Mouse (Mus musculus) liver, embryonic 16.5 days (tissue): Measurements from ENCODE around the gene Gm15140. TPM values are rescaled to one million over a fixed set of nuclear protein-coding genes. Genes with fewer than 3 reads are reported as not detected.
"Not testable (repeated sequence)": the region's sequence is repeated elsewhere in the genome, so short reads cannot be mapped to it uniquely, and the experiment has no call there.

Experiments
- ATAC-seq: fragments of 200-750 bp; cut with Nextera tagmentation; 2 replicates; pipeline ENCODE4 v1.8.0; 2017; ENCODE audit warnings: low read depth, mild to moderate bottlenecking, moderate number of reproducible peaks, moderate library complexity
- H3K27ac ChIP-seq: fragments of 300-500 bp; sonication (generic); 2 replicates; pipeline ENCODE4 v1.5.1; 2014; ENCODE audit warnings: mild to moderate bottlenecking, low read length
- H3K27me3 ChIP-seq: fragments of 300-500 bp; sonication (generic); 2 replicates; pipeline ENCODE4 v1.6.1; 2014; ENCODE audit warnings: low read depth, low read length, mixed read lengths; ENCODE audit not compliant: control insufficient read depth, insufficient read depth
- H3K36me3 ChIP-seq: fragments of 300-500 bp; sonication (generic); 2 replicates; pipeline ENCODE4 v1.6.1; 2014; ENCODE audit warnings: mild to moderate bottlenecking; ENCODE audit not compliant: control insufficient read depth, insufficient read depth
- H3K4me1 ChIP-seq: fragments of 300-500 bp; sonication (generic); 2 replicates; pipeline ENCODE4 v1.6.1; 2014; ENCODE audit warnings: low read depth, low read length, mixed read lengths; ENCODE audit not compliant: control insufficient read depth
- H3K4me2 ChIP-seq: fragments of 300-500 bp; sonication (generic); 2 replicates; pipeline ENCODE4 v1.6.1; 2014; ENCODE audit warnings: low read depth, low read length, mixed read lengths
- H3K4me3 ChIP-seq: fragments of 300-500 bp; sonication (generic); 2 replicates; pipeline ENCODE4 v1.5.1; 2014; ENCODE audit warnings: low read depth, mild to moderate bottlenecking, low read length
- H3K9ac ChIP-seq: fragments of 300-500 bp; sonication (generic); 2 replicates; pipeline ENCODE4 v1.6.1; 2014; ENCODE audit warnings: low read depth, low read length
- H3K9me3 ChIP-seq: fragments of 300-500 bp; sonication (generic); replicated peaks from 2 replicates; pipeline ENCODE4 v1.6.1; 2016; ENCODE audit warnings: low read length; ENCODE audit not compliant: control insufficient read depth
- WGBS: fragments of 180-500 bp; shearing (Covaris S2); extraction: QIAGEN DNeasy Blood & Tissue Kit; methylation state at CpG from one replicate; pipeline ENCODE4 v1.1.7; 2014; ENCODE audit not compliant: insufficient replicate concordance; 5-methylcytosine and 5-hydroxymethylcytosine counted together
- polyA plus RNA-seq: library from polyadenylated mRNA; unstranded; fragments of >200 nt; fragmentation: Nextera tagmentation; extraction: Ambion mirVana; gene quantifications from 2 replicates; pipeline ENCODE4 v1.2.1, GENCODE M21; 2015

Gm15140 gene
- polyA plus RNA-seq = not detected in 2 replicates

GRCm38 (mm10) chrX:154120585-154120984 lies at the start of gene Gm15140:
Gene Gm15140, minus strand, starts transcription at chrX:154120685.
- H3K9me3 ChIP-seq, H3K36me3 ChIP-seq, H3K4me3 ChIP-seq, H3K4me1 ChIP-seq, ATAC-seq, H3K9ac ChIP-seq, H3K27me3 ChIP-seq, H3K4me2 ChIP-seq, H3K27ac ChIP-seq: not testable (repeated sequence)
- 36% methylated on average over 1 of the region's 1 CpGs for WGBS

Other genes with a start within 250 kb of the Gm15140 start
- not detected in 2 replicates for gene Samt1, start 108.0 kb downstream of the Gm15140 start, polyA plus RNA-seq
- gene 4921511M17Rik, start 86.9 kb downstream of the Gm15140 start, polyA plus RNA-seq = not detected in 2 replicates
- gene Gm10057, start 65.6 kb downstream of the Gm15140 start, polyA plus RNA-seq = not detected in 2 replicates
- gene 4930524N10Rik, start 222.7 kb upstream of the Gm15140 start, polyA plus RNA-seq = not detected in 2 replicates